Mouse (Mus musculus): ENCODE data around the gene Prkg1. TPM values are rescaled to one million over a fixed set of nuclear protein-coding genes. Genes with fewer than 3 reads are reported as not detected.

Prkg1 gene
- total RNA-seq, 1 experiment from 2014 or later = 1.5 TPM

- no peak for ATAC-seq (ENCODE audit: extremely low read depth, insufficient number of reproducible peaks, low FRiP score, poor library complexity, severe bottlenecking)
Measured at GRCm38 (mm10) chr19:31114690-31115089, 650.1 kb downstream of the Prkg1 start.

GRCm38 (mm10) chr19:31106835-31107554, 657.8 kb downstream of the Prkg1 start:
- ATAC-seq (ENCODE audit: extremely low read depth, insufficient number of reproducible peaks, low FRiP score, poor library complexity, severe bottlenecking) = no peak

DNA sequence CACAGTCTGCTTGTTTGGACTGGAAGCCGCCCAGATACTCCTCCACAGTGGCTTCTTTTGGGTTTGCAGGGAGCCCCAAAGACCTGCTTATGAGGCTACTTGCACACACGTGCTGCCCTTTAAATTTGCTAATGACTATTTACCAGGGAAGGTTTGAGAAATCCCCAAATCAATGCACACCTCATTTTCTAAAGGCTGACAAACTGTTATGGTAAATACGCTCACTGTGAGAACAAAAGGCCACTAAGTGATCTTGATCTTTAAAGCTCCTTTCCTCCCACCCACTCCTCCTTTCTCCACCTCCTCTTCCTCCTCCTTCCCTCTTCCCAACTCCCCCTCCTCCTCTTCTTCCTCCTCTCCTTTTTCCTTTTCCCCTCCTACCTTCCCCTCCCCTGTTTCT, 658.8 kb downstream of the Prkg1 start:
- ATAC-seq (ENCODE audit: extremely low read depth, insufficient number of reproducible peaks, low FRiP score, poor library complexity, severe bottlenecking) = no peak

GRCm38 (mm10) chr19:31104764-31105163, 660.1 kb downstream of the Prkg1 start:
- no peak for ATAC-seq (ENCODE audit: extremely low read depth, insufficient number of reproducible peaks, low FRiP score, poor library complexity, severe bottlenecking)

DNA sequence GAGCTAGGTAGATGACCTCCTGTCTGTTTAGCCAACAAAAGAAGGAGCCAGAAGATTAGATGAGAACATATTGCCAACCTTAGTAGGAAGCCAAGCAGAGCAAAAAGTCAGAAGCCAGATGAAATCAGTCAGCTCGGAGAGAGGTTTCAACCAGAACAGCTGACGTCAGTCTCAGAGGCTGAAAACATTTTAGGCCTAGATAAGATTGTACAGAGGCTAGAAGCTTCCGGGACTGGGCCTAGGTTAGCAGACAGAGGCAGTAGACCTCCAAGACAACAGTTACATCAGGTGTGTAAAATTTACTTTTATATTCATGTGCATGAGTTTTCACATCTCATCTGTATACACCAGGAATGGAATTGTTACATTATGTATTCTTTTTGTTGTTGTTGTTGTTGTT, 665.5 kb downstream of the Prkg1 start:
- no peak for ATAC-seq (ENCODE audit: extremely low read depth, insufficient number of reproducible peaks, low FRiP score, poor library complexity, severe bottlenecking)

DNA sequence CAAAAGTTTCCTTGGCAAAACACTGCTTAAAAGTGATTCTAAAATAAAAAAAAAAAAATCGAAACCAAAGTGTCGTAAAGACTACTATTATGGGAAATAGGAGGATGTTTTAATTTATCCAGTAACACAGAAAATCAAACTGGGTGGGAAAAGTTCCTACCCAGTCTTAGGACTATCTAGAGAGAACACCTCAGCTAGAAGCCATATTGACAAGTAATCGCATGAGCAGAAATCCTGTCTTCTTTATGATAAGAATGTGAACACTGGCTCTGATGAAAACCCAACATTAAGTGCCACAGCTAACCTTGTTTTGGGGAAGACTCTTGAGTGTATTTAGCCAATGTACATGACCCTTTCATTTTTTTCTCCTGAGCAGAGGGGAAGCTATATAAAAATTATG, 667.0 kb downstream of the Prkg1 start:
- no peak for ATAC-seq (ENCODE audit: extremely low read depth, insufficient number of reproducible peaks, low FRiP score, poor library complexity, severe bottlenecking)

GRCm38 (mm10) chr19:31083761-31084160, 681.1 kb downstream of the Prkg1 start:
- ATAC-seq (ENCODE audit: extremely low read depth, insufficient number of reproducible peaks, low FRiP score, poor library complexity, severe bottlenecking) = no peak

GRCm38 (mm10) chr19:31082662-31083429, 682.0 kb downstream of the Prkg1 start, which contains the start of gene Cstf2t:
Gene Cstf2t (plus strand): TSS chr19:31082837.
- ATAC-seq (ENCODE audit: extremely low read depth, insufficient number of reproducible peaks, low FRiP score, poor library complexity, severe bottlenecking) = peak; percentile 98

DNA sequence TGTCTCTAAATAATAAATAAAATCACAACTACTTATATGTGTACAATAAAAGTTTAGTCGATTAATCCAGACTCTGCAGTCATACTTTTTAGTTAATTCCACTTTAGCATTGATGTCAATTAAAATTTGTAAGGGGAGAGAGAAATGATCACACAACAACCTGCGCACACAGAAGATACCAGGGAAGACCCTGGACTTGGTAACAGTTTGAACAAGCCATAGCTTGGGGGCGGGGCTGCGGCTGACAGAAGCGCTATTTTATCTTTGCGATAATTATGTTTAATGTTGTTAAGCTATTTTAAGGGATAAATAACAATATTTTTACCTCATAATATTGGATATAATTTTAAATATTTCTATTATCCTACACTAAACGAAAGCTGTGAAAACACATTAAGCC, 682.6 kb downstream of the Prkg1 start:
- no peak for ATAC-seq (ENCODE audit: extremely low read depth, insufficient number of reproducible peaks, low FRiP score, poor library complexity, severe bottlenecking)

GRCm38 (mm10) chr19:31078241-31078640, 686.6 kb downstream of the Prkg1 start:
- no peak for ATAC-seq (ENCODE audit: extremely low read depth, insufficient number of reproducible peaks, low FRiP score, poor library complexity, severe bottlenecking)

DNA sequence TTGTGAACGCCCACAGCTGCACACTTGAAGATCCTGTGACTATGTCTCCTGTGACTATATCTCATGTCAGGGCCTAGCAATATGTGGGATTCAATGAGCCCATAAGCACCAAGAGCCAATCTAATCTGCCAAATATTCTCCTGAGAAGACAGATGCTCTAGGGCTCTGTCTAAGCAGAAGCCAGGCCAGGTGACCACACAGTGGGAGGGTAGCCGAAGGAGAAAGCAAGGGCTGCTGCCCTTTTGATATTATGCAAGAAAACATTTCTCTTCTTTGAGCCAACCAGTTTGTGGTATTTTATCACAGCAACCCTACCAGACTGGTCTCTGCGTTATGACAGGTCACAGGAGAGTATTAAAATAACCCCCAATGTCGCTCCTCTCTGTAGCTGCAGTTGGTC, 688.7 kb downstream of the Prkg1 start:
- no peak for ATAC-seq (ENCODE audit: extremely low read depth, insufficient number of reproducible peaks, low FRiP score, poor library complexity, severe bottlenecking)

DNA sequence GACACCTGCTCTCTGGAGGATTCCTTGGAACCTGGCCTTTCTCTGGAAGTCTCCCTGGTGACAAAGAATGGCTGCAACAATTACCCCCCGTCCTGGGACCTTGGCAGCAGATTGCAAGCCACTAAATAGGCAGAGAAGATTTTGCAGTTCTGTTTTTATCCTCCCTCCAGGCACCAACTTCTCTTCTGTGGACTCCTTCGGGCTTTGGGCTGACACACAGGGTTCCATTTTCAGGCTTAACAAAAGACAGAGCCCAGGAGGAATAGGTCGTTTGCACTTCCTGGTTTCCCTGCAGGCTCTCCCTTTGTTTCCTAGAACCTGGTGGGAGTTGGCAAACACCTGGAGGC, 690.1 kb downstream of the Prkg1 start:
- no peak for ATAC-seq (ENCODE audit: extremely low read depth, insufficient number of reproducible peaks, low FRiP score, poor library complexity, severe bottlenecking)

DNA sequence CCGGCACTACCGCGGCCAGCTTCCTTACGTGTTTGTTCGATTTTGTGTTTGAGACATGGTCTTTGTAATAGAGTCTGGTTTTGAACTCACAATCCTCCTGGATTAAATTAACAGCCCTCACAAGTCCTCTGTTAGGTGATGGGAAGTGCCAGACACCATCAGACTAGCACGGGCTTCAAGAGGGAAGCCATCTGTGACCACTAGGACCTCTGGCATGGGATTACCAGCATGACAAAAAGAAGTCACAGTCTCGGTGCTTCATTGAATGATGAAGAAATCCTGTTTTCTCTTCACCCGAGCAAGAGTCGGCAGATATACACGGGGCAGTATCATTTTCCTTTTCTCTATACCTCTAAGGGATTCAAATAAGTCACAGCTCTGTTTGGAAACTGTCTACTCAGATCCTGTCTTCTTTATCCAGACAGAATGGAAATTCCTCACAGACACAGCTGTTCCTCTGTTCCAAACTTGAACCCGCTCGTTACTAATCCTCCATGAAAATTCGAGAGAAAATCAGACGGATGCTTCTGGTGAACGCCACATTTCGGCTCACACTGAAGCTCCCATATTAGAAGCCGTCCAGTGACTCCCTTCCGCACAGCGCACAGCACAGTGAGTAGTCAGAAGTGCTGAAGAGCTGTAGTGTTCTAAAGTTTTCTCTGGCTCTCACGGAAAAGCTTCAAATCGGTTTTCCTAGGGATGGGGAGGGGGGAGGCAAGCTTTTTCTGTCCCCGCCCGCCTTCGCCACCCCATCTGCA, 690.7 kb downstream of the Prkg1 start:
- no peak for ATAC-seq (ENCODE audit: extremely low read depth, insufficient number of reproducible peaks, low FRiP score, poor library complexity, severe bottlenecking)

DNA sequence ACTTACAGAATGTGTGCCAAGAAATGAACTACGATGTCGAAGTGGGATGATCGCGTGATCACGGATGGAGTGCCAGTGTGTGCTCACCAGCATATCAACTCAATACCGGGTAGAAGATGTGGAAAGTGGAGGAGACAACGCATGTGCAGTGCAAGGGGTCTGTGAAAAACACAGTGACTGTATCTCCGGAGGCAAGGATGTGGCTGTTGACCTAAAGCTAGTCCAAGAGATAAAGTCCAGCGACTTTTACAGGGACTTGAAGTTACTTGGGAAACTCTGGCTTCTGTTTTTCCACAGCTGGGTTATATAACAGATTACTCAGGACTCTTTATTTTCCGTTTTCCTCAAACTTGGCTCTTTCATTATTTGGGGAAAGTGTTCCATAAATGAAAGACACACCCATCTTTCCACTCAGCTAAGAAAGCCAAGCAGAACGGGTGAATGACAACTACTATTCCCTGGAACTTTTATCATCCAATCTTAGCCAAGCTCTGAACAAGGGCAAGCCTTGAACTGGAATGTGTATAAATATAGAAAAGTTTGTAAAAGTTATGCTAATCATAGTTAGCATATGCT, 699.5 kb downstream of the Prkg1 start:
- ATAC-seq (ENCODE audit: extremely low read depth, insufficient number of reproducible peaks, low FRiP score, poor library complexity, severe bottlenecking) = no peak

- no peak for ATAC-seq (ENCODE audit: extremely low read depth, insufficient number of reproducible peaks, low FRiP score, poor library complexity, severe bottlenecking)
Measured at GRCm38 (mm10) chr19:31064740-31065139, 700.1 kb downstream of the Prkg1 start.

DNA sequence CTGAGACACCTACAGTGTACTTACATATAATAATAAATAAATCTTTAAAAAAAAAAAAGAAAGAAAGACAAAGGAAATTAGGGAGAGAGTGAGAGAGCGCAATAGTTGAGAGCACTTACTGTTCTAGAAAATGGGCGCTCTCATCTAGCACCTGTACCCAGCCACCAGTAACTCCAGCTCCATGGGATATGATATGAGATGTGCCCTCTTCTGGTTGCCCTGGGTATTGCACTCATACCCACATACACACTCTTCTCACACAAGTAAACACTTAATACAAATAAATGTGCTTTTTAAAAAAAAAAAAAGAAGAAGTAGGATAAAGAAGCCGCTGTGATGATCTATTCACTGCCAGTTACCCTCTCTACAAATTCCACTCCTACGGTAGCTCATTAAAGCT, 718.2 kb downstream of the Prkg1 start:
- ATAC-seq (ENCODE audit: extremely low read depth, insufficient number of reproducible peaks, low FRiP score, poor library complexity, severe bottlenecking) = no peak

DNA sequence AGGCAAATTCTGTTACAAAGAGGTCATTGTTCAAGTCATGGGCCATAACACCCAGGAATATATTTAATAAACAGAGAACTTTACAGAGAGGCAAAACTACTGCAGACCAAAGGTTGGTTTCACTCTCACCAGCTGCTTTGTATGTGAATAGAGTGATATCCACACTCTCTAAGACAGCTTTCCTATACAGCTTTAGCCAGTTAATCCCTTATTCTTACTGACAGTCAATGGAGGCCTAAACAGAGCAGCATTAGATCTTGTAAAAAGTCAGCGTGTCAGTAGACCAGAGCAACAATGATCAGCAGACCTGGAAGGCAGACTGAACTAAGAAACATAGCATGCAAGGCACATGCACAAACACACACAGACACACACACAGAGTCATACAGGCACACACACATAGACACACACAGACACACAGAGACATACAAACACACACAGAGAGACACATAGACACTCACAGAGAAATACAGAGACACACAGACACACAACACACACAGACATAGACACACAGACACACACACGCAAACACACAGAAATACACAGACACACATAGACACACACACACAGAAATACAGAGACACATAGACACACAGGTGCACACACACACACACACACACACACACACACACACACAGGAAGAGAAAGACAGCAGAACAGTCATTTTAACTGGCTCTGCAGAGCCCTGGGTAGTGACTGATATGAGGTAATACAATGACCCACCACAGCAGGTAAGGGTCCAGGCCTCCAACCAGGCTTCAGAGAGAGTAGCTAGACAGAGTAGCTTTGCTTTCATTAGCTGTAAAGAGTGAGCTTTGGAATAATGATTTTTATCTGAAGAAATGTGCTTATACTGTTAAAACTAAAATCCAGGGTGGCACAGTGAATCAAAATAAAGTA, 723.6 kb downstream of the Prkg1 start:
- ATAC-seq (ENCODE audit: extremely low read depth, insufficient number of reproducible peaks, low FRiP score, poor library complexity, severe bottlenecking) = no peak

GRCm38 (mm10) chr19:31038951-31039350, 725.9 kb downstream of the Prkg1 start:
- ATAC-seq (ENCODE audit: extremely low read depth, insufficient number of reproducible peaks, low FRiP score, poor library complexity, severe bottlenecking) = no peak

DNA sequence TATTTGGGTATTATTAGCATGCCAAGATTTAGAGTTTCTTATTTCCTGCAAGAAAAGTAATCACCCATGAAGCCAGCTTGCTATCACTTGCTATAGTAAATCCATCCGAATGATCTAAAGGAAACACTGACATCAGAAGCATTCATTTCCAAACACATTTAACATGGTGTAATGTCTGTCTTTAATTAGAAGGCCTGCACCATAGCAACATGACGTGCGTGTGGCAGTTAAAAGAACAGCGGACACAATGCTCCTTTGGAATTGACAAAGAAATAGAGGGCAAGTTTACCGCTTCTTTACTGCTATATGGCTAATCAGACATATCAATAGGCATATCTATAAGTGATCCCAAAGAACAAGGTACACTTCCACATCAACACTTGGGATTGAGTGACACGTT, 733.2 kb downstream of the Prkg1 start:
- no peak for ATAC-seq (ENCODE audit: extremely low read depth, insufficient number of reproducible peaks, low FRiP score, poor library complexity, severe bottlenecking)
